Mouse (Mus musculus): Measurements from ENCODE around the gene Pqlc2. TPM values are rescaled to one million over a fixed set of nuclear protein-coding genes. Genes with fewer than 3 reads are reported as not detected.

The Pqlc2 gene
- polyA plus RNA-seq, 1 experiment from 2014 or later = 15.0 TPM

- Histone ChIP-seq H3K27me3 (no peaks in the 10 kb centered on the region), H3K36me3 (peaks cover 35% of the 10 kb centered on the region), H3K4me2 (replicated peaks) (no peak overlapping the region), H3K4me1 (peaks cover 91% of the 10 kb centered on the region), H3K4me3 (no peak overlapping the region), H3K9me3 (no peaks in the 10 kb centered on the region), H3K9ac (peak overlapping the region; percentile 7; the same call in 1 of the 2 replicates), H3K27ac (peak overlapping the region; percentile 78; the same call in 1 of the 2 replicates)
- no peak for ATAC-seq (ENCODE audit: insufficient number of reproducible peaks, insufficient read depth, low FRiP score, low TSS enrichment)
- WGBS = 73% methylated on average over 6 of the region's 6 CpGs
These were observed 65.7 kb downstream of the Pqlc2 start for GRCm38 (mm10) chr4:139244766-139245165.

GRCm38 (mm10) chr4:139244176-139244575 is 66.3 kb downstream of the Pqlc2 start:
- ATAC-seq (ENCODE audit: insufficient number of reproducible peaks, insufficient read depth, low FRiP score, low TSS enrichment) = no peak
- H3K36me3 ChIP-seq = peaks cover 39% of the 10 kb centered on the region
- no peak overlapping the region for H3K4me2 ChIP-seq (replicated peaks)
- H3K27me3 ChIP-seq = no peaks in the 10 kb centered on the region
- peaks cover 88% of the 10 kb centered on the region for H3K4me1 ChIP-seq
- no peaks in the 10 kb centered on the region for H3K9me3 ChIP-seq
- 0 out of 2 replicates have a peak overlapping the region, but pooled peaks have one; percentile 23 for H3K27ac ChIP-seq
- no peak overlapping the region for H3K4me3 ChIP-seq
- no peak overlapping the region for H3K9ac ChIP-seq
- 70% methylated on average over 3 of the region's 3 CpGs for WGBS

Small RNAs within 50 kb of the gene (microRNA-seq; reads per million reads assigned to microRNA genes)
- gene Gm24245 (4.5 reads per million, percentile 19 among the genes with 10 or more reads in this experiment), gene Gm25732 (1.5 reads per million)

Other genes starting within 250 kb of the Pqlc2 start
- gene Htr6, start 235.1 kb downstream of the Pqlc2 start, polyA plus RNA-seq (2016; fragmentation: Nextera tagmentation; extraction: Ambion mirVana) = 0.40 and 0.67 TPM in 2 replicates
- 160 and 161 TPM in 2 replicates for gene Nbl1, start 217.7 kb downstream of the Pqlc2 start, polyA plus RNA-seq (2016; fragmentation: Nextera tagmentation; extraction: Ambion mirVana)
- 505 and 512 TPM in 2 replicates for gene Minos1, start 179.6 kb downstream of the Pqlc2 start, polyA plus RNA-seq (2016; fragmentation: Nextera tagmentation; extraction: Ambion mirVana)
- 415 TPM in 2 replicates for gene Capzb, start 117.8 kb downstream of the Pqlc2 start, polyA plus RNA-seq (2016; fragmentation: Nextera tagmentation; extraction: Ambion mirVana)
- gene Akr7a5, start within 50 bp of the Pqlc2 start, polyA plus RNA-seq (2016; fragmentation: Nextera tagmentation; extraction: Ambion mirVana) = 134 TPM in 2 replicates
- gene Mrto4, start 41.9 kb upstream of the Pqlc2 start, polyA plus RNA-seq (2016; fragmentation: Nextera tagmentation; extraction: Ambion mirVana) = 125 and 129 TPM in 2 replicates
- 32.1 and 33.6 TPM in 2 replicates for gene Emc1, start 41.9 kb upstream of the Pqlc2 start, polyA plus RNA-seq (2016; fragmentation: Nextera tagmentation; extraction: Ambion mirVana)
- 70.8 and 74.0 TPM in 2 replicates for gene Ubr4, start 41.9 kb upstream of the Pqlc2 start, polyA plus RNA-seq (2016; fragmentation: Nextera tagmentation; extraction: Ambion mirVana)
- gene Iffo2, start 219.8 kb upstream of the Pqlc2 start, polyA plus RNA-seq (2016; fragmentation: Nextera tagmentation; extraction: Ambion mirVana) = 6.1 and 6.4 TPM in 2 replicates

All from embryonic facial prominence, embryonic 12.5 days (tissue).